Mouse (Mus musculus) brain, embryonic 14.5 days (tissue): Measurements from ENCODE around the gene Ifnlr1. TPM values are rescaled to one million over a fixed set of nuclear protein-coding genes. Genes with fewer than 3 reads are reported as not detected.
"Not testable (repeated sequence)": the region's sequence is repeated elsewhere in the genome, so short reads cannot be mapped to it uniquely, and the experiment has no call there.

Source experiments
- DNase-seq: peaks from one replicate; pipeline ENCODE4 v3.0.0-alpha.2; 2011; ENCODE audit warnings: low read depth
- CTCF ChIP-seq: fragments of 200-500 bp; IDR thresholded peaks from 2 replicates; pipeline ENCODE4 v1.5.1; 2012; ENCODE audit warnings: inconsistent platforms, mild to moderate bottlenecking, moderate library complexity, borderline replicate concordance; ENCODE audit not compliant: insufficient read depth, insufficient read length; ENCODE audit errors: extremely low read depth
- POLR2A ChIP-seq: fragments of 200-500 bp; IDR thresholded peaks from 2 replicates; pipeline ENCODE4 v1.6.1; 2012; ENCODE audit warnings: mild to moderate bottlenecking, inconsistent platforms, borderline replicate concordance; ENCODE audit not compliant: poor library complexity, insufficient read depth, insufficient read length, severe bottlenecking; ENCODE audit errors: extremely low read depth
- polyA plus RNA-seq: library from polyadenylated mRNA; depleted of rRNA; stranded (reverse); fragments of >200 nt; gene quantifications from 2 replicates; pipeline ENCODE4 v1.2.3, GENCODE M21; 2012

Gene Ifnlr1
- polyA plus RNA-seq, 1 experiment: 0.62 TPM

- no peak for DNase-seq
These were observed 6.8 kb downstream of the Ifnlr1 start for GRCm38 (mm10) chr4:135692916-135693315.

GRCm38 (mm10) chr4:135698498-135698897 lies 12.4 kb downstream of the Ifnlr1 start:
- no peak for DNase-seq
- TF ChIP-seq POLR2A: no peak
- no peak for TF ChIP-seq CTCF

More at GRCm38 (mm10) chr4:135692916-135693315, 6.8 kb downstream of the Ifnlr1 start:
- TF ChIP-seq POLR2A (no peak), CTCF (no peak)

- TF ChIP-seq CTCF (no peak), POLR2A (no peak)
These were observed 17.4 kb downstream of the Ifnlr1 start for GRCm38 (mm10) chr4:135703497-135703896.

GRCm38 (mm10) chr4:135704016-135704415 lies 17.9 kb downstream of the Ifnlr1 start:
- DNase-seq: no peak
- TF ChIP-seq POLR2A (no peak), CTCF (no peak)

More at GRCm38 (mm10) chr4:135703497-135703896, 17.4 kb downstream of the Ifnlr1 start:
- no peak for DNase-seq

- DNase-seq: no peak
- TF ChIP-seq CTCF (no peak), POLR2A (no peak)
These were observed 20.0 kb downstream of the Ifnlr1 start for GRCm38 (mm10) chr4:135706045-135706444.

GRCm38 (mm10) chr4:135709072-135709564 lies 23.0 kb downstream of the Ifnlr1 start:
- no peak for TF ChIP-seq POLR2A
- peak; percentile 72 for TF ChIP-seq CTCF

GRCm38 (mm10) chr4:135709621-135710020 lies 23.5 kb downstream of the Ifnlr1 start:
- no peak for DNase-seq
- no peak for TF ChIP-seq POLR2A
- TF ChIP-seq CTCF: no peak

More at GRCm38 (mm10) chr4:135709072-135709564, 23.0 kb downstream of the Ifnlr1 start:
- peak; percentile 64 for DNase-seq

GRCm38 (mm10) chr4:135710392-135710791 lies 24.3 kb downstream of the Ifnlr1 start:
- DNase-seq: no peak
- TF ChIP-seq POLR2A (no peak), CTCF (no peak)

- TF ChIP-seq POLR2A (no peak), CTCF (no peak)
- DNase-seq: no peak
These were observed 28.7 kb downstream of the Ifnlr1 start for GRCm38 (mm10) chr4:135714776-135715175.

- DNase-seq: not testable (repeated sequence)
These were observed 30.4 kb downstream of the Ifnlr1 start for GRCm38 (mm10) chr4:135716438-135716837.

GRCm38 (mm10) chr4:135722540-135723290 lies 36.6 kb downstream of the Ifnlr1 start:
- TF ChIP-seq CTCF: peak; percentile 34; the same call in 1 of the 2 replicates
- TF ChIP-seq POLR2A: no peak
- DNase-seq: peak; percentile 30

GRCm38 (mm10) chr4:135726416-135726815 lies 40.3 kb downstream of the Ifnlr1 start:
- TF ChIP-seq POLR2A: no peak
- TF ChIP-seq CTCF: no peak
- DNase-seq: no peak
